Mouse (Mus musculus) bone marrow, adult 2 months (tissue): ENCODE data around the gene Lrif1.

ENCODE experiments used
- CTCF ChIP-seq: fragments of 200-500 bp; IDR thresholded peaks from 2 replicates; pipeline ENCODE4 v1.5.1; 2011; ENCODE audit warnings: low read length, control low read depth; ENCODE audit not compliant: control insufficient read depth, insufficient read depth
- POLR2A ChIP-seq: fragments of 200-500 bp; IDR thresholded peaks from 2 replicates; pipeline ENCODE4 v1.6.1; 2011; ENCODE audit warnings: low read depth, mild to moderate bottlenecking, control low read depth, low read length, borderline replicate concordance; ENCODE audit not compliant: control insufficient read depth

DNA sequence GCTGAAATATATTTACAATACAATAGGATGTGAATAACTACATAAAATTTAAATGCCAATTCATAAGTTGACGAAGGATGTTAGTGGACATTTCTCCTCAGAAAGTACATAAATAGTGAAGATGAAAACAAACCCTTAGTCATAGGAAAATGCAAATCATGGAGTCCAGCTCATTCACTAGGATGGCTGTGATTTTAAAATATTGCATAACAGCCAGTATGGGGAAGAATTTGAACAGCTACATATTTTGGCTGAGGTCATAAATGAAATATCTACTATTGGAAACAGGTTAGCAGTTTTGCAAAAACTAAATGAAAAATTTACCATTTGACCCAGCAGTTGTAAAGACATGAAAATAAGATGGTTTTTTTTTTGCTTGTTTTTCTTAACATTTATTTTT, 594 bp downstream of the Lrif1 start:
- no peak for TF ChIP-seq CTCF
- TF ChIP-seq POLR2A = no peak
